Mouse (Mus musculus): ENCODE data around the gene Trmt1l. TPM values are rescaled to one million over a fixed set of nuclear protein-coding genes. Genes with fewer than 3 reads are reported as not detected.
"Not testable (repeated sequence)": the region's sequence is repeated elsewhere in the genome, so short reads cannot be mapped to it uniquely, and the experiment has no call there.

The Trmt1l gene
- polyA plus RNA-seq, 1 experiment from 2014 or later, result 51.3 TPM

DNA sequence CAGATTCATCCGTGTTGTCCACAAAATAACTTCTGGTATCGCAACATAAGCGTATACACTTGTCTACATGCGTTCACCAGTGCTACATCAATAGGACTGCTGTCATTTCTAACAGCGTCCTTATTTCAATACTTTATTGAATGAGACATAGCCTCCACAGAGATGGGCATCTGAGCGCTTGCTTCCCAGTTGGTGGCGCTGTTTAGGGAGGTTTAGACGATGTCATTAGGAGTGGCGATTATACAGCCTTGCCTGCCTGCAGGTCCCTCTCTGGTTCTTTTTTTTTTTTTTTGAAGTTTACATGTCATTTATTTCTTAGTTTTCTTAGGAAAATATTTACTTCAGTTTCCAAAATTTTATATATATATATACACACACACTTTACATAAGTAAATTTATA is 32.9 kb downstream of the Trmt1l start:
- H3K36me3 ChIP-seq, result peaks cover 44% of the 10 kb centered on the region
- H3K9ac ChIP-seq, result no peak overlapping the region
- no peak overlapping the region for H3K27ac ChIP-seq
- no peak overlapping the region for H3K4me2 ChIP-seq
- H3K4me3 ChIP-seq, result no peak overlapping the region
- no peaks in the 10 kb centered on the region for H3K9me3 ChIP-seq
- no peaks in the 10 kb centered on the region for H3K4me1 ChIP-seq (replicated peaks)
- no peaks in the 10 kb centered on the region for H3K27me3 ChIP-seq
- no peak for ATAC-seq (ENCODE audit: low FRiP score)
- 74% methylated on average over 9 of the region's 9 CpGs for WGBS

DNA sequence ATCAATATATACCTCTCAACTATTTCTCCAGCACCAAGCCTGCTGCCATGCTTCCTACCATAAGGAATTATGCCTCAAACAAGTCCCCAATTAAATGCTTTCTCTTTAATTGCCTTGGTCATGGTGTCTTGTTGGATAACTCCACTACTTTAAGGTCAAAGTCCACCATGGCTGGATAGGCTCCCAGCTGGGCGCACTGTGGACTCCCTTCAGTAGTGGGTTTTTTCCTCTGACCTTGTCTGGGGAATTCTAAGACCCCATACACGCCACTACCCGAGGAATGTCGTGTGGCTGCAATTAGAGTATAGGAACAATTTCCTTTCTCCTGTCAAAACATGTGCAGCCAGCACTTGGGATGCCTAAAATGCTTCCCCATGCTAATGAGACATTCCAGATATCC is 36.6 kb downstream of the Trmt1l start:
- no peaks in the 10 kb centered on the region for H3K4me1 ChIP-seq (replicated peaks)
- no peak overlapping the region for H3K27ac ChIP-seq
- ATAC-seq (ENCODE audit: low FRiP score), result no peak
- no peak overlapping the region for H3K4me2 ChIP-seq
- no peak overlapping the region for H3K9ac ChIP-seq
- H3K27me3 ChIP-seq, result no peaks in the 10 kb centered on the region
- H3K36me3 ChIP-seq, result peaks cover 37% of the 10 kb centered on the region
- no peaks in the 10 kb centered on the region for H3K9me3 ChIP-seq
- 85% methylated on average over 4 of the region's 4 CpGs for WGBS
- H3K4me3 ChIP-seq, result no peak overlapping the region

- no peak overlapping the region for H3K27ac ChIP-seq
- WGBS, result 94% methylated on average over 4 of the region's 4 CpGs
- H3K4me3 ChIP-seq, result no peak overlapping the region
- H3K9me3 ChIP-seq, result no peaks in the 10 kb centered on the region
- peaks cover 35% of the 10 kb centered on the region for H3K36me3 ChIP-seq
- no peak overlapping the region for H3K4me2 ChIP-seq
- 0 out of 2 replicates have a peak, but pooled peaks have one; percentile 21 for ATAC-seq (ENCODE audit: low FRiP score)
- H3K27me3 ChIP-seq, result no peaks in the 10 kb centered on the region
- H3K4me1 ChIP-seq (replicated peaks), result no peaks in the 10 kb centered on the region
- no peak overlapping the region for H3K9ac ChIP-seq
These were observed 38.2 kb downstream of the Trmt1l start for GRCm38 (mm10) chr1:151466571-151466970.

DNA sequence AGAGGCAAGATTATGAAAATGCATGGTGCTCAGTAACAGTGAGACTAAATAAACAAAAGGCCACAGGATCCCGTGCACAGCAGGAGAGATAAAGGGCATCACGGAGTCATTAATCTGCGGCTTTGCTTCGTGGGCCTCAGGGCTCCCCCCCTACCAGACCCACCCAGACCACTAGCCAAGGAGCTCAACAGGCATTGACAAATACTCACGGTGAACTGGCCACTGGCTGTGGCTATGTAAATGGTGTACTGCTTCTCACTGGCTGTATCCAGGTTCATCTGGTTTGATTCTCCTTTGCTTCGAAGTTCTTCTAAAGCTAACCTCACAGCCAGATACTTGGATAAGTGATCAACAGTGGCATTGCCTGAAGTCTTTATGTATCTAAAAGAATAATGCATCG is 43.1 kb downstream of the Trmt1l start:
- Histone ChIP-seq H3K4me2 (no peak overlapping the region), H3K4me1 (replicated peaks) (no peaks in the 10 kb centered on the region), H3K36me3 (peaks cover 70% of the 10 kb centered on the region), H3K27me3 (no peaks in the 10 kb centered on the region), H3K4me3 (no peak overlapping the region), H3K9me3 (no peaks in the 10 kb centered on the region), H3K9ac (no peak overlapping the region), H3K27ac (no peak overlapping the region)
- 59% methylated on average over 7 of the region's 7 CpGs for WGBS
- ATAC-seq (ENCODE audit: low FRiP score), result no peak

- not testable (repeated sequence) for H3K4me1 ChIP-seq (replicated peaks); H3K4me2 ChIP-seq; H3K4me3 ChIP-seq; H3K9ac ChIP-seq; H3K27me3 ChIP-seq; H3K9me3 ChIP-seq; ATAC-seq (ENCODE audit: low FRiP score); H3K27ac ChIP-seq
- peaks cover 72% of the 10 kb centered on the region for H3K36me3 ChIP-seq
- 94% methylated on average over 8 of the region's 8 CpGs for WGBS
These were observed 44.0 kb downstream of the Trmt1l start for GRCm38 (mm10) chr1:151472386-151472785.

- no peak overlapping the region for H3K9ac ChIP-seq
- H3K4me1 ChIP-seq (replicated peaks), result peaks cover 7% of the 10 kb centered on the region; the same call in 1 of the 2 replicates
- no peak overlapping the region for H3K4me3 ChIP-seq
- no peaks in the 10 kb centered on the region for H3K27me3 ChIP-seq
- WGBS, result 97% methylated on average over 1 of the region's 1 CpGs
- H3K9me3 ChIP-seq, result no peaks in the 10 kb centered on the region
- H3K4me2 ChIP-seq, result no peak overlapping the region
- no peak overlapping the region for H3K27ac ChIP-seq
- ATAC-seq (ENCODE audit: low FRiP score), result no peak
- peaks cover 17% of the 10 kb centered on the region for H3K36me3 ChIP-seq
These were observed 54.2 kb downstream of the Trmt1l start for GRCm38 (mm10) chr1:151482497-151482896.

GRCm38 (mm10) chr1:151483568-151483967 is 55.2 kb downstream of the Trmt1l start:
- 68% methylated on average over 1 of the region's 1 CpGs for WGBS
- no peak overlapping the region for H3K27ac ChIP-seq

DNA sequence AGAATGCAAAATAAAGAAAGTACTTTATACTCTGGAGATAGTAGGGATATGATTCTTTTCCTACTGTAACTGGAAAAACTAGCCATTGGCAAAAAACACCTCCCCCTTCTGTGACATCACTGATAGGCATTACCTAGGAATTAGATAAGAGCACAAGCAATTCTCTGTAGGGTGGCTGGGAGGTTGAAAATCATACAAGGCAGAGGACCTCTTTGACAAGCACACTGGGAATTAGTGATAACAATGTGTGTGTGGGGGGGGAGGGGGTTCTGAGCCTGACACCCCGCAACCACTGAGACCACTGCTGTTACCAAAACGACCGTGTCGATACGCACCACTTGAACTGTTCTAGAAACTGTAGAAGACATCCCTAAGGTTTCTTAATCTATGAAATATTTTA is 56.4 kb downstream of the Trmt1l start:
- Histone ChIP-seq H3K9me3 (no peaks in the 10 kb centered on the region), H3K4me1 (replicated peaks) (0 out of 2 replicates have a peak, but pooled peaks cover 3% of the 10 kb centered on the region), H3K36me3 (peaks cover 14% of the 10 kb centered on the region), H3K27ac (0 out of 2 replicates have a peak overlapping the region, but pooled peaks have one; percentile 30), H3K9ac (no peak overlapping the region), H3K4me3 (no peak overlapping the region), H3K4me2 (no peak overlapping the region), H3K27me3 (no peaks in the 10 kb centered on the region)
- 72% methylated on average over 5 of the region's 5 CpGs for WGBS
- ATAC-seq (ENCODE audit: low FRiP score), result no peak

More at GRCm38 (mm10) chr1:151483568-151483967, 55.2 kb downstream of the Trmt1l start:
- Histone ChIP-seq H3K4me2 (no peak overlapping the region), H3K9ac (no peak overlapping the region), H3K4me1 (replicated peaks) (peaks cover 7% of the 10 kb centered on the region; the same call in 1 of the 2 replicates), H3K27me3 (no peaks in the 10 kb centered on the region), H3K36me3 (peaks cover 14% of the 10 kb centered on the region), H3K4me3 (no peak overlapping the region), H3K9me3 (no peaks in the 10 kb centered on the region)
- ATAC-seq (ENCODE audit: low FRiP score), result no peak

DNA sequence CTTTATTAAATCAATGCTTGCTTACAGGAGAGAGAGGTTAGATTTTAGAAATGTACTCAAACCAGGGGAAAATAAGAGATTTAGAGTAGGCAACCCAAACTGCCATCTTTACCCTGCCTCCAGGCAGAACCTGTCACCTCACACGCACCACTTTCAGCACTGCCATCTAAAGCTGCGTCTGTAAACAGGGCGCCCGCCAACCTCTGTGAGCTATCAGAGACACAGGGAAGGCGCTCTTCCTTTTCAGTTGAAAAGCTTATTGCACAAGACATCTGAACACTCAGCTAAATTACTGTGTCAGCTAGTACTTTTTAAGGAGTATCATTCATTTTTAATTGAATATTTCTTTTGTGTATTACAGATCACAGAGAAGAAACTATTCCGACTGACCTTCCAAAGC is 61.5 kb downstream of the Trmt1l start:
- Histone ChIP-seq H3K4me1 (replicated peaks) (peaks cover 17% of the 10 kb centered on the region), H3K4me2 (no peak overlapping the region), H3K27me3 (no peaks in the 10 kb centered on the region), H3K36me3 (no peaks in the 10 kb centered on the region), H3K27ac (no peak overlapping the region), H3K4me3 (no peak overlapping the region), H3K9ac (no peak overlapping the region), H3K9me3 (no peaks in the 10 kb centered on the region)
- no peak for ATAC-seq (ENCODE audit: low FRiP score)
- 85% methylated on average over 6 of the region's 6 CpGs for WGBS

DNA sequence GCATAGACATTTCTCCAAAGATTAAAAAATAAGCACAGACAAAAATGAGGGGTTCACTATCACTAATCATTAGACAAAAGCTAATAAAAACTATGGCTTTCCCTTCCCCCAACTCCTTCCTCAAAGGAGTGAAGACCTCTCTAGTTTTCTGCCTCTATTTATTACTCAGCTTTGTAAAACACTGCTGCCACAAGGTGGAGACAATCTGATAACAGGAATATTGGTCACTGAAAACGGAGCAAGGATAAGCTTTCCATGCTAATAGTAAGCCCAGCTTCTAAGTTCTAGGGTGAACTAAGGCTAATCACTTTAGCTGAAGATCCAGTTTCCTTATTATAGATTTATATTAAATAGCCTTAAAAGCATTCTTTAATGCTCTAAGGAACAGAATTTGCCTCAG is 64.1 kb downstream of the Trmt1l start:
- Histone ChIP-seq H3K36me3 (no peaks in the 10 kb centered on the region), H3K4me2 (no peak overlapping the region), H3K9ac (no peak overlapping the region), H3K27ac (no peak overlapping the region), H3K27me3 (no peaks in the 10 kb centered on the region), H3K4me3 (no peak overlapping the region), H3K4me1 (replicated peaks) (peaks cover 25% of the 10 kb centered on the region), H3K9me3 (no peaks in the 10 kb centered on the region)
- WGBS, result 27% methylated on average over 1 of the region's 1 CpGs
- ATAC-seq (ENCODE audit: low FRiP score), result no peak

- Histone ChIP-seq H3K27ac (no peak overlapping the region), H3K9ac (no peak overlapping the region), H3K27me3 (no peaks in the 10 kb centered on the region), H3K4me3 (no peak overlapping the region), H3K4me1 (replicated peaks) (peaks cover 35% of the 10 kb centered on the region), H3K4me2 (no peak overlapping the region), H3K9me3 (no peaks in the 10 kb centered on the region), H3K36me3 (no peaks in the 10 kb centered on the region)
- no peak for ATAC-seq (ENCODE audit: low FRiP score)
These were observed 65.5 kb downstream of the Trmt1l start for GRCm38 (mm10) chr1:151493826-151494225.

GRCm38 (mm10) chr1:151494711-151495110 is 66.4 kb downstream of the Trmt1l start:
- H3K27me3 ChIP-seq, result no peaks in the 10 kb centered on the region
- H3K4me1 ChIP-seq (replicated peaks), result peaks cover 39% of the 10 kb centered on the region
- ATAC-seq (ENCODE audit: low FRiP score), result no peak
- 76% methylated on average over 6 of the region's 6 CpGs for WGBS
- no peak overlapping the region for H3K4me2 ChIP-seq
- H3K9ac ChIP-seq, result no peak overlapping the region
- H3K27ac ChIP-seq, result no peak overlapping the region
- H3K9me3 ChIP-seq, result no peaks in the 10 kb centered on the region
- no peaks in the 10 kb centered on the region for H3K36me3 ChIP-seq
- no peak overlapping the region for H3K4me3 ChIP-seq

- no peak overlapping the region for H3K4me3 ChIP-seq
- ATAC-seq (ENCODE audit: low FRiP score), result no peak
These were observed 67.4 kb downstream of the Trmt1l start for GRCm38 (mm10) chr1:151495635-151496285.

More at GRCm38 (mm10) chr1:151495635-151496285, 67.4 kb downstream of the Trmt1l start:
- no peaks in the 10 kb centered on the region for H3K36me3 ChIP-seq
- 90% methylated on average over 2 of the region's 2 CpGs for WGBS
- H3K4me1 ChIP-seq (replicated peaks), result peaks cover 37% of the 10 kb centered on the region
- no peak overlapping the region for H3K27ac ChIP-seq
- no peaks in the 10 kb centered on the region for H3K27me3 ChIP-seq
- no peak overlapping the region for H3K4me2 ChIP-seq
- no peaks in the 10 kb centered on the region for H3K9me3 ChIP-seq
- no peak overlapping the region for H3K9ac ChIP-seq

Data from hindbrain, embryonic 13.5 days (tissue).